Mouse (Mus musculus) neural tube, embryonic 13.5 days (tissue): Measurements from ENCODE around the gene Upk3b. TPM values are rescaled to one million over a fixed set of nuclear protein-coding genes. Genes with fewer than 3 reads are reported as not detected.
A peak's percentile ranks its signal among the peaks of the same experiment; 100 is the strongest.

Experiments
- ATAC-seq: fragments of 200-750 bp; cut with Nextera tagmentation; 2 replicates; pipeline ENCODE4 v1.8.0; 2017; ENCODE audit warnings: low read depth, mild to moderate bottlenecking, moderate TSS enrichment, moderate library complexity
- H3K27ac ChIP-seq: fragments of 300-500 bp; sonication (generic); replicated peaks from 2 replicates; pipeline ENCODE4 v1.5.1; 2015; ENCODE audit warnings: moderate library complexity, mild to moderate bottlenecking, inconsistent platforms
- H3K27me3 ChIP-seq: fragments of 300-500 bp; sonication (generic); 2 replicates; pipeline ENCODE4 v1.6.1; 2015; ENCODE audit warnings: mild to moderate bottlenecking, inconsistent platforms
- H3K36me3 ChIP-seq: fragments of 300-500 bp; sonication (generic); 2 replicates; pipeline ENCODE4 v1.6.1; 2015; ENCODE audit warnings: mild to moderate bottlenecking, inconsistent platforms
- H3K4me1 ChIP-seq: fragments of 300-500 bp; sonication (generic); replicated peaks from 2 replicates; pipeline ENCODE4 v1.6.1; 2015; ENCODE audit warnings: inconsistent platforms
- H3K4me2 ChIP-seq: fragments of 300-500 bp; sonication (generic); 2 replicates; pipeline ENCODE4 v1.6.1; 2015; ENCODE audit warnings: inconsistent platforms, mild to moderate bottlenecking, moderate library complexity
- H3K4me3 ChIP-seq: fragments of 300-500 bp; sonication (generic); 2 replicates; pipeline ENCODE4 v1.5.1; 2015; ENCODE audit warnings: mild to moderate bottlenecking, inconsistent platforms
- H3K9ac ChIP-seq: fragments of 300-500 bp; sonication (generic); 2 replicates; pipeline ENCODE4 v1.6.1; 2015; ENCODE audit warnings: moderate library complexity, mild to moderate bottlenecking, inconsistent platforms
- H3K9me3 ChIP-seq: fragments of 300-500 bp; sonication (generic); 2 replicates; pipeline ENCODE4 v1.6.1; 2016; ENCODE audit warnings: inconsistent platforms
- WGBS: fragments of 180-500 bp; shearing (Covaris S2); methylation state at CpG from one replicate; pipeline ENCODE4 v1.1.7; 2015; 5-methylcytosine and 5-hydroxymethylcytosine counted together
- polyA plus RNA-seq: library from polyadenylated mRNA; unstranded; fragments of >200 nt; fragmentation: Nextera tagmentation; extraction: Ambion mirVana; gene quantifications from 2 replicates; pipeline ENCODE4 v1.2.1, GENCODE M21; 2015

The Upk3b gene
- polyA plus RNA-seq, 1 experiment from 2014 or later = 0.20 TPM

- Histone ChIP-seq H3K27me3 (no peaks in the 10 kb centered on the region), H3K27ac (peak overlapping the region; percentile 29; the same call in 1 of the 2 replicates), H3K4me1 (peaks cover 39% of the 10 kb centered on the region), H3K4me2 (no peak overlapping the region), H3K36me3 (peaks cover 49% of the 10 kb centered on the region), H3K9me3 (no peaks in the 10 kb centered on the region), H3K9ac (no peak overlapping the region), H3K4me3 (no peak overlapping the region)
- ATAC-seq = no peak
- WGBS = 90% methylated on average over 10 of the region's 10 CpGs
Measured at GRCm38 (mm10) chr5:136014877-136015276, 23.4 kb upstream of the Upk3b start.

GRCm38 (mm10) chr5:136015586-136015985 is 22.7 kb upstream of the Upk3b start:
- 77% methylated on average over 10 of the region's 10 CpGs for WGBS
- Histone ChIP-seq H3K27ac (peak overlapping the region; percentile 29), H3K4me2 (no peak overlapping the region), H3K27me3 (no peaks in the 10 kb centered on the region), H3K9ac (peak overlapping the region; percentile 1; the same call in 1 of the 2 replicates), H3K4me1 (peaks cover 40% of the 10 kb centered on the region), H3K4me3 (no peak overlapping the region), H3K9me3 (no peaks in the 10 kb centered on the region), H3K36me3 (peaks cover 45% of the 10 kb centered on the region)
- ATAC-seq = no peak

GRCm38 (mm10) chr5:136016014-136016876 is 22.1 kb upstream of the Upk3b start:
- H3K4me2 ChIP-seq = no peak overlapping the region
- peaks cover 40% of the 10 kb centered on the region for H3K4me1 ChIP-seq
- no peak overlapping the region for H3K27ac ChIP-seq
- H3K4me3 ChIP-seq = no peak overlapping the region
- H3K27me3 ChIP-seq = no peaks in the 10 kb centered on the region
- no peaks in the 10 kb centered on the region for H3K9me3 ChIP-seq
- ATAC-seq = no peak; the same call in 1 of the 2 replicates
- peaks cover 43% of the 10 kb centered on the region for H3K36me3 ChIP-seq
- 80% methylated on average over 10 of the region's 10 CpGs for WGBS
- no peak overlapping the region for H3K9ac ChIP-seq

DNA sequence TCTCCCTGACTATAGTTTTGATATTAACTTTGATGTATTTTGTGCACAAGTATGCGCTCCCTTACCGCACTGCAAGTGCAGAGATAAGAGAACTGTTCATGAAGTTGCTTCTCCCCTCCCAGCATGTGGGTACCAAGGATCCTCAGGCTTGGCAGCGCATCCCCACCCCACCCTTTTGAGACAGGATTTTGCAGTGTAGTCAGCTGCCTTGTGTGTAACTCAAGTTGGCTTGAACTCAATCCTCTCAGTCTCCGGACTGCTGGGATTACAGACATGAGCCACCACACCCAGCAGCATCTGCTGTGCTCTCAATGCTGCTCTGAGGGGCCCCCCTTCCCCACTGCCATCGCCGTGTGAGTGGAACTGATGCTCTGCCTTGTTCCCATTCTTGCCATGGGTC is 21.0 kb upstream of the Upk3b start:
- no peaks in the 10 kb centered on the region for H3K9me3 ChIP-seq
- no peak for ATAC-seq
- no peaks in the 10 kb centered on the region for H3K27me3 ChIP-seq
- H3K36me3 ChIP-seq = peaks cover 43% of the 10 kb centered on the region
- peaks cover 40% of the 10 kb centered on the region for H3K4me1 ChIP-seq
- H3K27ac ChIP-seq = no peak overlapping the region
- no peak overlapping the region for H3K4me3 ChIP-seq
- H3K9ac ChIP-seq = no peak overlapping the region
- WGBS = 83% methylated on average over 6 of the region's 6 CpGs
- H3K4me2 ChIP-seq = no peak overlapping the region

GRCm38 (mm10) chr5:136018726-136019125 is 19.6 kb upstream of the Upk3b start:
- Histone ChIP-seq H3K9me3 (no peaks in the 10 kb centered on the region), H3K36me3 (peaks cover 34% of the 10 kb centered on the region), H3K4me3 (no peak overlapping the region), H3K27me3 (no peaks in the 10 kb centered on the region), H3K4me1 (peaks cover 40% of the 10 kb centered on the region), H3K4me2 (no peak overlapping the region), H3K9ac (no peak overlapping the region), H3K27ac (no peak overlapping the region)
- no peak for ATAC-seq
- WGBS = 90% methylated on average over 2 of the region's 2 CpGs

DNA sequence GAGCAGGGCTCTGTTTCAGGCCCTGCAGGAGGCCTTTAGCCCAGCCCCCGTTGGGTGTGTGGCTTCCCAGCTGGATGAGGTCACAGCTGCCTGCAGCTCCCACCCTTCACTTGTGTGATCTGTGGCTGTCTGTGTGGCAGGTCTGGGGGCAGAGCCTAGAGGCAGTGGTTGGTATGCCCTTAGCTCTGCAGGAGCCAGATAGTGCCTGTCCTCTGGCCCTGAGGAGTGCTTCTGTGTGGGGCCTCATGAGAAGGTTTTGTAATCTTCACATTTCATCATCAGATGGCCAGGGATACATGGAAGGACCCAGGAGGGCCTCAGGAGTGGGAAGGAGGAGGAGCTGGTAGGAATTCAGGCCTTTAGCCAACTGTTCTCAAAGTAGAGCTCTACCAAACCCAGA is 18.4 kb upstream of the Upk3b start:
- Histone ChIP-seq H3K9ac (no peak overlapping the region), H3K27ac (no peak overlapping the region), H3K36me3 (peaks cover 26% of the 10 kb centered on the region), H3K4me3 (no peak overlapping the region), H3K4me1 (peaks cover 40% of the 10 kb centered on the region), H3K9me3 (no peaks in the 10 kb centered on the region), H3K4me2 (no peak overlapping the region), H3K27me3 (no peaks in the 10 kb centered on the region)
- 40% methylated on average over 1 of the region's 1 CpGs for WGBS
- no peak for ATAC-seq

DNA sequence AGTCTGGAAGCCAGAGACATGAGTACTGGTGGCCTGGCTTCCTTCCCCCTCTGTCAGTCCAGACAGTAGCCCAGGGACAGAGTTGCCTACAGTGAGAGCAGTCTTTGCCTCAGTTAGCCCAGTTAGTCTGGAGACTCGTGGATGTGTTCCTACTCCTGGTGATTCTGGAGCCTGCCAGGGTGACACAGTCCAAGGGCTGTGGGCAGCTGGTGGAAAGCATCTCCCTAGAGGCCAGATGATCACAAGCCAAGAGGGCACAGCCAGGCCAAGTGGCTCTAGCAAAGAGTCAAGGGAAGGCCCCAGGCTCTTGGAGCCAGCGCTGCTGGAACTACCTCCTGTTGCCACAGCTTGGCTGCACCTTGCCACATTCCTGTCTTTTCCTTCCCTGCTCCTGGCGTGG is 12.6 kb upstream of the Upk3b start:
- ATAC-seq = no peak
- Histone ChIP-seq H3K4me2 (no peak overlapping the region), H3K9ac (no peak overlapping the region), H3K27me3 (no peaks in the 10 kb centered on the region), H3K27ac (no peak overlapping the region), H3K4me1 (no peaks in the 10 kb centered on the region), H3K9me3 (no peaks in the 10 kb centered on the region), H3K36me3 (peaks cover 67% of the 10 kb centered on the region), H3K4me3 (no peak overlapping the region)
- WGBS = 83% methylated on average over 3 of the region's 3 CpGs

GRCm38 (mm10) chr5:136026859-136027258 is 11.4 kb upstream of the Upk3b start:
- Histone ChIP-seq H3K4me2 (no peak overlapping the region), H3K27me3 (no peaks in the 10 kb centered on the region), H3K9me3 (no peaks in the 10 kb centered on the region), H3K27ac (no peak overlapping the region), H3K36me3 (peaks cover 71% of the 10 kb centered on the region), H3K4me3 (no peak overlapping the region), H3K9ac (no peak overlapping the region), H3K4me1 (no peaks in the 10 kb centered on the region)
- ATAC-seq = no peak
- 90% methylated on average over 9 of the region's 9 CpGs for WGBS

DNA sequence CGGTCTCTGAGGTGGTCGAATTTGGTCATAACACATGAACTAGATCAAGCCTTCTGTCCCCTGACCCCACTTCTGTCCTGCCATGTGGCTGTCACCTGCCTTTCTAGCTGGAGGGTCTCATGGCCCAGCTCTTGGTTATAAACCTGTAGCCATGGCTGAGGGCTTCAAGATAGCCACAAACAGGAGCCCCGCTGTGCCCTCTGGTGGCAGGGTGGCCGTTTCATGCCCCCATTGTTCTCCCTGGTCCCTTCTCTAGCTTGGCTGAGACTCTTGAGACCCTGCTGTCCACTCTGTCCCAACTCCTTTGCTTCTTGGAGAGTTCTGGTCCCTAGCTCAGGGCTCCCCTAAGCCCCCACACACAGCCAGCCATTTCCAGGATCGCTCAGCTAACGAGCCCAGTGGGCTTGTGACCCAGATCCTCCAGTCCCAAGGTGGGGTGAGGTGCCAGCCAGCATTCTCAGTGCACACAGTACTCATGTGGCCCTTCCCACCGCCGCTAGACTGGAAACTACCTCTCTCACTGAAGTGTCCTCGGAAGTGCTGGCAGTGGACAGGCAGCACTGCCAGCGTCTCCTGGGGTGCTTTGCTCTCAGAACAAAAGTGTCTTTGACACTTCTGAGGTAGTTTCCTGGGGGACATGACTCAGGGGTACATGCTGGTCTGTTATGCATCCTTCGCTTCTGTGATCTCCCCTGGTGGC is 10.5 kb upstream of the Upk3b start:
- ATAC-seq = no peak
- Histone ChIP-seq H3K4me3 (no peak overlapping the region), H3K36me3 (peaks cover 73% of the 10 kb centered on the region), H3K4me2 (no peak overlapping the region), H3K9me3 (no peaks in the 10 kb centered on the region), H3K27me3 (no peaks in the 10 kb centered on the region), H3K9ac (no peak overlapping the region), H3K4me1 (no peaks in the 10 kb centered on the region), H3K27ac (no peak overlapping the region)
- WGBS = 79% methylated on average over 11 of the region's 11 CpGs

DNA sequence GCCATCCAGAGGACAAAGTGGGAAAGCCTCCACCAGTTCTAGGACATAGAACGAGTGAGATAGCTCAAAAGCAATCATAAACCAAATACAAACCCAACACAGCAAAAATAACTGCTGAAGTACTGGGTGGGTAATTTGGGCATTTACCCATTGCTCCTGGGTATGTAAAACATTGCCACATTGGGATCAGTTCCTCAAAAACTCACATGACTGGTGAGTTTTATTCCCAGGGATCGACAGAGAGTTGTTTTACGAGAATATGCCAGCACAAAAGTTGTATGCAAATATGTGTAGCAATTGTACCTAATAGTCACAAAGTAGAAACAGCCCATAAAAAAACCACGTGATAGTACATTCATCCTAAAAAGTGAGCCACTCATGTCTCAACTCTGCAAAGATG is 3.4 kb upstream of the Upk3b start:
- no peak for ATAC-seq
- Histone ChIP-seq H3K36me3 (peaks cover 28% of the 10 kb centered on the region), H3K27me3 (no peaks in the 10 kb centered on the region), H3K9ac (no peak overlapping the region), H3K4me1 (no peaks in the 10 kb centered on the region), H3K9me3 (no peaks in the 10 kb centered on the region), H3K27ac (no peak overlapping the region), H3K4me2 (no peak overlapping the region), H3K4me3 (no peak overlapping the region)
- WGBS = 83% methylated on average over 4 of the region's 4 CpGs

- no peak for ATAC-seq
- Histone ChIP-seq H3K36me3 (peaks cover 24% of the 10 kb centered on the region), H3K9me3 (no peaks in the 10 kb centered on the region), H3K9ac (no peak overlapping the region), H3K27me3 (no peaks in the 10 kb centered on the region), H3K4me3 (no peak overlapping the region), H3K4me1 (no peaks in the 10 kb centered on the region), H3K27ac (no peak overlapping the region), H3K4me2 (no peak overlapping the region)
- WGBS = 94% methylated on average over 1 of the region's 1 CpGs
Measured at GRCm38 (mm10) chr5:136035285-136035684, 3.0 kb upstream of the Upk3b start.

DNA sequence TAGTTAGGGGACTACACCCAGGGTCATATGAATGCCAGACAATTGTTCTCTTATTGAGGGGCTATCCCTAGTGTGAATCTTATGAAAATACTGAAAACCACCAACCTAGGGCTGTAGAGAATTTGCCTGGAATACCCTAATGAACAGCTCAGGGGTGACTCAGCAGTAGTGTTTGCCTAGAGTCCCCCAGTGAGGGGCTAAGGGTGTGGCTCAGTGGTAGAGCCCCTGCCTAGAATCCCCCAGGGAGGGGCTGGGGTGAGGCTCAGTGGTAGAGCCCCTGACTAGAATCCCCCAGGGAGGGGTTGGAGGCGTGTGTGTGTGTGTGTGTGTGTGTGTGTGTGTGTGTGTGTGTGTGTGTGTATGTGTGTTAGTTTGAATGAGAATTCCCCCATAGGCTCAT is 1.6 kb upstream of the Upk3b start:
- H3K27ac ChIP-seq = no peak overlapping the region
- H3K4me2 ChIP-seq = no peak overlapping the region
- no peak overlapping the region for H3K4me3 ChIP-seq
- 78% methylated on average over 1 of the region's 1 CpGs for WGBS
- ATAC-seq = no peak
- H3K27me3 ChIP-seq = no peaks in the 10 kb centered on the region
- H3K9ac ChIP-seq = no peak overlapping the region
- no peaks in the 10 kb centered on the region for H3K9me3 ChIP-seq
- peaks cover 11% of the 10 kb centered on the region for H3K36me3 ChIP-seq
- H3K4me1 ChIP-seq = no peaks in the 10 kb centered on the region
